Mouse (Mus musculus) brain, embryonic 14.5 days (tissue): Measurements from ENCODE around the gene Pin1. TPM values are rescaled to one million over a fixed set of nuclear protein-coding genes. Genes with fewer than 3 reads are reported as not detected.

ENCODE experiments used
- DNase-seq: peaks from one replicate; pipeline ENCODE4 v3.0.0-alpha.2; 2011; ENCODE audit warnings: low read depth
- CTCF ChIP-seq: fragments of 200-500 bp; IDR thresholded peaks from 2 replicates; pipeline ENCODE4 v1.5.1; 2012; ENCODE audit warnings: inconsistent platforms, mild to moderate bottlenecking, moderate library complexity, borderline replicate concordance; ENCODE audit not compliant: insufficient read depth, insufficient read length; ENCODE audit errors: extremely low read depth
- POLR2A ChIP-seq: fragments of 200-500 bp; IDR thresholded peaks from 2 replicates; pipeline ENCODE4 v1.6.1; 2012; ENCODE audit warnings: mild to moderate bottlenecking, inconsistent platforms, borderline replicate concordance; ENCODE audit not compliant: poor library complexity, insufficient read depth, insufficient read length, severe bottlenecking; ENCODE audit errors: extremely low read depth
- polyA plus RNA-seq: library from polyadenylated mRNA; depleted of rRNA; stranded (reverse); fragments of >200 nt; gene quantifications from 2 replicates; pipeline ENCODE4 v1.2.3, GENCODE M21; 2012; rRNA removed

The Pin1 gene
- polyA plus RNA-seq, 1 experiment, result 34.4 TPM

- DNase-seq, result no peak
These were observed 58.6 kb downstream of the Pin1 start for GRCm38 (mm10) chr9:20710471-20710870.

GRCm38 (mm10) chr9:20712934-20713477 is 61.1 kb downstream of the Pin1 start:
- peak; percentile 65 for DNase-seq
- no peak for TF ChIP-seq CTCF
- TF ChIP-seq POLR2A, result no peak

More at GRCm38 (mm10) chr9:20710471-20710870, 58.6 kb downstream of the Pin1 start:
- TF ChIP-seq CTCF (no peak), POLR2A (no peak)

GRCm38 (mm10) chr9:20713478-20713987 is 61.6 kb downstream of the Pin1 start:
- DNase-seq, result peak; percentile 87

DNA sequence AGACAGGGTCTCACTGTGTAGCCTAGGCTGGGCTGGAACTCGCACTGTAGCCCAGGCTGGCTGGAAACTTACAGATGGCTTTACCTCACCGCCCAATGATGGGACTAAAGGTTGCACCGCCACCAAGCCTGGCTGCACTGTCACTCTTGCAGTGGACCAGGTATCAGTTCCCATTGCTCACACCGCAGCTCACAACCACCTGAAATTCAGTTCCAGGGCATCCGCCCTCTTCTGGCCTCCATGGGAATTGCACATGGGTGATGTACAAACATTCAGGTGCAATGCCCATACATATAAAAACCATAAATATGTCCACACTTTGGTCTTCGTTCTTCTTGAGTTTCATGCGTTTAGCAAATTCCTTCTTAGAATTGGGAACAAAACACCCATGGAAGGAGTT is 63.4 kb downstream of the Pin1 start:
- DNase-seq, result no peak
- TF ChIP-seq POLR2A (no peak), CTCF (peak; percentile 31; the same call in 1 of the 2 replicates)

More at GRCm38 (mm10) chr9:20713478-20713987, 61.6 kb downstream of the Pin1 start:
- TF ChIP-seq CTCF (no peak), POLR2A (no peak)

Other genes starting within 250 kb of the Pin1 start
- 16.3 and 17.9 TPM in 2 replicates for gene Zfp26, start 191.9 kb upstream of the Pin1 start, polyA plus RNA-seq
- 25.3 and 29.1 TPM in 2 replicates for gene Zfp426, start 159.3 kb upstream of the Pin1 start, polyA plus RNA-seq
- gene Zfp266, start 130.7 kb upstream of the Pin1 start, polyA plus RNA-seq, result 50.5 and 56.4 TPM in 2 replicates
- gene Zfp846, start 70.8 kb upstream of the Pin1 start, polyA plus RNA-seq, result 22.5 and 26.5 TPM in 2 replicates
- gene Ubl5, start 9.2 kb upstream of the Pin1 start, polyA plus RNA-seq, result 360 and 463 TPM in 2 replicates
- gene Fbxl12, start 7.3 kb upstream of the Pin1 start, polyA plus RNA-seq, result 34.7 and 40.0 TPM in 2 replicates
- 139 and 162 TPM in 2 replicates for gene Olfm2, start 94.3 kb downstream of the Pin1 start, polyA plus RNA-seq
- 0.85 and 1.2 TPM in 2 replicates for gene Col5a3, start 163.0 kb downstream of the Pin1 start, polyA plus RNA-seq
- not detected in 2 replicates for gene Rdh8, start 166.4 kb downstream of the Pin1 start, polyA plus RNA-seq
- gene A230050P20Rik, start 216.5 kb downstream of the Pin1 start, polyA plus RNA-seq, result 6.6 and 8.7 TPM in 2 replicates
- 11.7 and 13.9 TPM in 2 replicates for gene Angptl6, start 227.6 kb downstream of the Pin1 start, polyA plus RNA-seq
- gene Ppan, start 236.1 kb downstream of the Pin1 start, polyA plus RNA-seq, result 73.8 and 96.8 TPM in 2 replicates
- 144 and 152 TPM in 2 replicates for gene Eif3g, start 246.5 kb downstream of the Pin1 start, polyA plus RNA-seq